Mouse (Mus musculus): ENCODE measurements around the gene Olfr1168. TPM values are rescaled to one million over a fixed set of nuclear protein-coding genes. Genes with fewer than 3 reads are reported as not detected.

Olfr1168 gene
- polyA plus RNA-seq (2012; rRNA removed; ENCODE audit: low replicate concordance): not detected in 2 replicates

DNA sequence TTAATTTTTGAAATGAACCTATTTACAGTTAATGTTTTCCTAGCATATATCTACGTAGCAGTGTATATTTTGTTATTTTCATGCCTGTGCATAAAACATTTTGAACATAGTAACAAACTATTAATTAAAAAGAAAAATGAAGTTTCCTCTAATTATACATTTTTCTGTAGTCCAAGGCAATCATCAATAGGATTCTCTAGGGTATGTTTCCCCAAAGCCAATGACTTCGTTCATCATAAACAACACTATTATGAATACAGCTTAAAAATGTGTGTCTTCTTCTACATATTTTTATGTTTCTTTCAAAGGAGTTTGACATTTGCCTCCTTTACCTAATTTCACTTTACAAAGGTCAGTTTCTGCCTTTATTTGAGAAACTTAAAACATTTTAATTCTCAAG, at the start of gene Olfr1168:
Olfr1168 (plus strand) TSS at position 301 of the 400 bp plus-strand sequence.

DNA sequence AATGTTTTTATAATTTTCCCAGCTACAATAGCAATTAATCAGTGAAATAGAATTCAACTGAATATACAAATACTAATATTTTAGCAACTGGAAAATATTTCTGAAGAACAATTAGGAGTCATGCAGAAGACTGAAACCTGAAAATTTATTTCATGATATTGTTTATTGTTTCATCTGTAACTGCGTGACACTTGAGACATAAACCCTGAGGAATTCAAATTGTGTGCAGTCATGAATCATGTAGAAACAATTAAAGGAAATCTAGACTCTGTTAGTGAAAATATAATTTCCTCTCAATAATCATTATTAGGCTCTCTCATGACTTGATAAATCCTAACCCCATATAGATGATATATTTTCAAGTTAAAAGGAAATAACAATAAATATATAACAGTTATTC, 26.6 kb upstream of the Olfr1168 start, which contains the start of gene Olfr1167:
Olfr1167 (minus strand) TSS at position 101 of the 400 bp plus-strand sequence.

DNA sequence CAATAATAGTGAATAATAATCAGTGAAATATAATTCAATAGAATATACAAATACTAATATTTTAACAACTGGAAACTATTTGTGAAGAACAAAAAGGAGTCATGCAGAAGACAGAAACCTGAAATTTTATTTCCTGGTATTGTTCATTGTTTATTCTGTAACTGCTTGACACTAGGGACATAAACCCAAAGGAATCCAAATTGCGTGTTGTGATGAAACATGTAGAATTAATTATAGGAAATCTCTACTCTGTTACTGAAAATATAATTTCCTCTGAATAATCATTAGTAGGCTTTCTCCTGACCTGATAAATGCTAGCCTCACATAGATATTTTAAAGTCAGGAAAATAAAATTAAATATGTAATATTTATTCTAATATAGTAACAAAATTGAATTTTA, 46.6 kb downstream of the Olfr1168 start, which contains the start of gene Olfr1170:
Olfr1170 (minus strand) TSS at position 101 of the 400 bp plus-strand sequence.

Other genes with a start within 250 kb of the Olfr1168 start
- not detected in 2 replicates for gene Olfr1155, start 236.7 kb upstream of the Olfr1168 start, polyA plus RNA-seq (2012; rRNA removed; ENCODE audit: low replicate concordance)
- not detected in 2 replicates for gene Olfr1156, start 228.8 kb upstream of the Olfr1168 start, polyA plus RNA-seq (2012; rRNA removed; ENCODE audit: low replicate concordance)
- not detected in 2 replicates for gene Olfr1157, start 213.6 kb upstream of the Olfr1168 start, polyA plus RNA-seq (2012; rRNA removed; ENCODE audit: low replicate concordance)
- gene Olfr74, start 207.2 kb upstream of the Olfr1168 start, polyA plus RNA-seq (2012; rRNA removed; ENCODE audit: low replicate concordance): not detected in 2 replicates
- not detected in 2 replicates for gene Olfr1158, start 191.8 kb upstream of the Olfr1168 start, polyA plus RNA-seq (2012; rRNA removed; ENCODE audit: low replicate concordance)
- not detected in 2 replicates for gene Olfr1160, start 173.6 kb upstream of the Olfr1168 start, polyA plus RNA-seq (2012; rRNA removed; ENCODE audit: low replicate concordance)
- not detected in 2 replicates for gene Olfr1161, start 159.1 kb upstream of the Olfr1168 start, polyA plus RNA-seq (2012; rRNA removed; ENCODE audit: low replicate concordance)
- not detected in 2 replicates for gene Olfr73, start 144.2 kb upstream of the Olfr1168 start, polyA plus RNA-seq (2012; rRNA removed; ENCODE audit: low replicate concordance)
- gene Olfr1162, start 130.8 kb upstream of the Olfr1168 start, polyA plus RNA-seq (2012; rRNA removed; ENCODE audit: low replicate concordance): not detected in 2 replicates
- gene Olfr1163, start 110.0 kb upstream of the Olfr1168 start, polyA plus RNA-seq (2012; rRNA removed; ENCODE audit: low replicate concordance): not detected in 2 replicates
- not detected in 2 replicates for gene Olfr1164, start 87.9 kb upstream of the Olfr1168 start, polyA plus RNA-seq (2012; rRNA removed; ENCODE audit: low replicate concordance)
- not detected in 2 replicates for gene Olfr1166, start 53.6 kb upstream of the Olfr1168 start, polyA plus RNA-seq (2012; rRNA removed; ENCODE audit: low replicate concordance)
- not detected in 2 replicates for gene Olfr1167, start 26.7 kb upstream of the Olfr1168 start, polyA plus RNA-seq (2012; rRNA removed; ENCODE audit: low replicate concordance)
- not detected in 2 replicates for gene Olfr1170, start 46.5 kb downstream of the Olfr1168 start, polyA plus RNA-seq (2012; rRNA removed; ENCODE audit: low replicate concordance)
- gene Olfr1173, start 98.0 kb downstream of the Olfr1168 start, polyA plus RNA-seq (2012; rRNA removed; ENCODE audit: low replicate concordance): not detected in 2 replicates
- gene Olfr1174-ps, start 133.3 kb downstream of the Olfr1168 start, polyA plus RNA-seq (2012; rRNA removed; ENCODE audit: low replicate concordance): not detected in 2 replicates
- not detected in 2 replicates for gene Olfr1175-ps, start 145.3 kb downstream of the Olfr1168 start, polyA plus RNA-seq (2012; rRNA removed; ENCODE audit: low replicate concordance)
- not detected in 2 replicates for gene Olfr1176, start 154.8 kb downstream of the Olfr1168 start, polyA plus RNA-seq (2012; rRNA removed; ENCODE audit: low replicate concordance)
- gene Olfr1177-ps, start 164.6 kb downstream of the Olfr1168 start, polyA plus RNA-seq (2012; rRNA removed; ENCODE audit: low replicate concordance): not detected in 2 replicates
- not detected in 2 replicates for gene Olfr1178, start 205.2 kb downstream of the Olfr1168 start, polyA plus RNA-seq (2012; rRNA removed; ENCODE audit: low replicate concordance)
- gene Olfr1179, start 224.6 kb downstream of the Olfr1168 start, polyA plus RNA-seq (2012; rRNA removed; ENCODE audit: low replicate concordance): not detected in 2 replicates
- gene Olfr1180, start 237.3 kb downstream of the Olfr1168 start, polyA plus RNA-seq (2012; rRNA removed; ENCODE audit: low replicate concordance): not detected in 2 replicates
- gene Olfr1181, start 244.3 kb downstream of the Olfr1168 start, polyA plus RNA-seq (2012; rRNA removed; ENCODE audit: low replicate concordance): not detected in 2 replicates